Mouse (Mus musculus): ENCODE data around the gene Cyb5r1. TPM values are rescaled to one million over a fixed set of nuclear protein-coding genes. Genes with fewer than 3 reads are reported as not detected.

Gene Cyb5r1
- total and polyA plus RNA-seq, 3 experiments: 17.5 to 43.6 (median 38.1) TPM

DNA sequence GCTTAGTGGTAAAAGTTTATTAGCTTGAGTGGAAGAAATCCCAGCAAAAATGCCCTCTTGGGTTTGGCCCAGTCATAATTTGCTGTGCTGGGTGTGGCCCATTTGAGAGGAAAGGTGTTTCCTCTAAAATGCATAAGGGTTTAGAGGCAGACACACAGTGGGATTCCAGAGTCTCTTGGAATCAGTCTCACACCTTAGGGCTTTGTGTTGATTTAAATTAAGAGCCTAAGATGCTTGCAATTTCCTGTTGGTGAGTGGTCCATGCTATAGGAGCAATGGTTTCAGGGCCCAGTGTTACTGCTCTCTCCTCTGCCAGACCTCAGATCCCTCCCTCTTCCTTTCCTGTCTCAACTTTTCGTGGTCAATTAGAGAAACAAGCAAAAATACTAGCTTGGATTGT lies 13.8 kb downstream of the Cyb5r1 start:
- Histone ChIP-seq H3K9me3 (replicated peaks; ENCODE audit: low read length) (no peaks in the 10 kb centered on the region), H3K36me3 (replicated peaks in 1 of 2; ENCODE audit: control insufficient read depth in 1 of 2, insufficient read depth in 1 of 2, low read length in 1 of 2) (peaks cover 16 to 50% of the 10 kb centered on the region in 2 experiments), H3K4me1 (ENCODE audit: control insufficient read depth in 1 of 2, insufficient read depth in 2 of 2) (peaks cover 8 to 48% of the 10 kb centered on the region in 2 experiments), H3K79me2 (replicated peaks; ENCODE audit: control insufficient read depth, extremely low read depth, insufficient read depth, poor library complexity, severe bottlenecking) (peaks cover 58% of the 10 kb centered on the region), H3K27ac (ENCODE audit: insufficient read depth, low read depth) (no peak overlapping the region), H3K9ac (ENCODE audit: insufficient read depth, low read depth) (no peak overlapping the region), H3K4me3 (replicated peaks in 1 of 3; ENCODE audit: low read depth in 2 of 3, low read length in 2 of 3, poor library complexity in 1 of 3) (no peak overlapping the region), H3K4me2 (ENCODE audit: insufficient read depth, low read depth, poor library complexity, severe bottlenecking) (no peak overlapping the region), H3K27me3 (replicated peaks) (no peaks in the 10 kb centered on the region)
- in situ Hi-C loops (cut with MboI; ENCODE audit: low pct_ligation_motif_present, low pct_unique_long_range_greater_than_20kb, low sequenced_read_pairs) (no loop called here), dilution Hi-C loops (cut with MboI; ENCODE audit: extremely low pct_ligation_motif_present, extremely low pct_unique_long_range_greater_than_20kb, low sequenced_read_pairs) (no loop called here)
- no peak for DNase-seq (ENCODE audit: extremely low read depth)
- TF ChIP-seq BHLHE40 (IDR thresholded peaks at IDR 0.05; ENCODE audit: low read depth, low read length) (no peak), CHD2 (IDR thresholded peaks at IDR 0.05; ENCODE audit: low read length) (no peak), NRF1 (IDR thresholded peaks at IDR 0.05; ENCODE audit: low read depth, low read length) (no peak), MXI1 (IDR thresholded peaks at IDR 0.05; ENCODE audit: low read depth, low read length) (no peak), POLR2AphosphoS2 (IDR thresholded peaks at IDR 0.05; ENCODE audit: low read depth, low read length) (no peak), GABPA (IDR thresholded peaks at IDR 0.05; ENCODE audit: insufficient replicate concordance, low read depth, low read length) (no peak), TBP (conservative IDR thresholded peaks at IDR 0.05; ENCODE audit: low read depth, low read length) (no peak), RCOR1 (conservative IDR thresholded peaks at IDR 0.05; ENCODE audit: low read depth, low read length) (no peak), PAX5 (IDR thresholded peaks at IDR 0.05; ENCODE audit: low read length) (no peak), ZC3H11A (IDR thresholded peaks at IDR 0.05; ENCODE audit: low read depth, low read length) (no peak), MAX (IDR thresholded peaks at IDR 0.05; ENCODE audit: low read length) (no peak), ETS1 (conservative IDR thresholded peaks at IDR 0.05; ENCODE audit: low read depth, low read length) (no peak), MYC (IDR thresholded peaks at IDR 0.05; ENCODE audit: low read depth, low read length) (no peak), MAFK (IDR thresholded peaks at IDR 0.05; ENCODE audit: insufficient replicate concordance, low read length) (no peak)

DNA sequence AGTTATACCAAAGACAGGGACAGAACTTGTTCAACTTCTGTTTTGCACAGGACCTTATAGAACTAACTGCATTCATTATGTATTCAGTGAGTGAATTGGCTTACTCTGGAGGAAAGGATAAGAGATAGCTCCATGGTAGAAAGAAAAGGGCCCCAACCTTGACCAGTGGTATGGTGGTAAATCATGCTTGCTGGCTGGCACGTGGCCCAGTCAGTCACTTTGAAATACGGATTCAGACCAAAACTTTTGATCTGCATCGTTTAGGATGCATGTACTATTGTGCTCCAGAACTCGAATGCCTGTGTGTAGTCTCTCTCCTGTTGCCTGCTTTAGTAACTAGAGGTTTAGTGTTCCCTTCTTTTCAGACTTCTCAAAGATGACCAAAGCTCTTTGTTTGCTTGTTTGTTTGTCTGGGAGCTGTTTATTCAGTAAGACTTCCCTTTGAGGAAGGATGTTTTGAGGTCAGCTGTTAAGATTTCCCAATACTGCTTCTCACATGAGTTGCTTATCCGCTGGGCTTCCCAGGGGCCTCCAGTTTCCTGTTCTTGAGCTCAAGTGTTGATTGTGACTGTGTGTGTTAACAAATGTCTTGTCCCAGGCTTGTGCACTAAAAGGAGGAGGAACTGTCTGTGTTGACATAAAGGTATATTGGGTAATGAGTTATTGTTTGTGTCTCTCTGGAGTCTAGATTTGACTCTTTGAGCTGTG lies 14.5 kb downstream of the Cyb5r1 start:
- in situ Hi-C loops (cut with MboI; ENCODE audit: low pct_ligation_motif_present, low pct_unique_long_range_greater_than_20kb, low sequenced_read_pairs): no loop called here
- peaks cover 21 to 57% of the 10 kb centered on the region in 2 experiments for H3K36me3 ChIP-seq (replicated peaks in 1 of 2; ENCODE audit: control insufficient read depth in 1 of 2, insufficient read depth in 1 of 2, low read length in 1 of 2)
- no peaks in the 10 kb centered on the region for H3K9me3 ChIP-seq (replicated peaks; ENCODE audit: low read length)
- peaks cover 8 to 40% of the 10 kb centered on the region in 2 experiments for H3K4me1 ChIP-seq (ENCODE audit: control insufficient read depth in 1 of 2, insufficient read depth in 2 of 2)
- no peak for TF ChIP-seq TCF12 (IDR thresholded peaks at IDR 0.05; ENCODE audit: low read depth, low read length)
- TF ChIP-seq PAX5 (IDR thresholded peaks at IDR 0.05; ENCODE audit: low read length): no peak
- no peak for TF ChIP-seq GABPA (IDR thresholded peaks at IDR 0.05; ENCODE audit: insufficient replicate concordance, low read depth, low read length)
- TF ChIP-seq POLR2A (IDR thresholded peaks at IDR 0.05; ENCODE audit: low read depth, low read length): no peak
- no peak for TF ChIP-seq MEF2A (IDR thresholded peaks at IDR 0.05; ENCODE audit: borderline replicate concordance, low read depth, low read length)
- TF ChIP-seq USF2 (conservative IDR thresholded peaks at IDR 0.05; ENCODE audit: low read depth, low read length): no peak
- no peak for TF ChIP-seq MXI1 (IDR thresholded peaks at IDR 0.05; ENCODE audit: low read depth, low read length)
- no peak for TF ChIP-seq MAX (IDR thresholded peaks at IDR 0.05; ENCODE audit: low read length)
- no peak for TF ChIP-seq HCFC1 (IDR thresholded peaks at IDR 0.05; ENCODE audit: low read depth, low read length)
- no peak for TF ChIP-seq RCOR1 (conservative IDR thresholded peaks at IDR 0.05; ENCODE audit: low read depth, low read length)
- DNase-seq (ENCODE audit: extremely low read depth): no peak
- H3K27ac ChIP-seq (ENCODE audit: insufficient read depth, low read depth): no peak overlapping the region
- H3K4me2 ChIP-seq (ENCODE audit: insufficient read depth, low read depth, poor library complexity, severe bottlenecking): no peak overlapping the region
- peaks cover 58% of the 10 kb centered on the region for H3K79me2 ChIP-seq (replicated peaks; ENCODE audit: control insufficient read depth, extremely low read depth, insufficient read depth, poor library complexity, severe bottlenecking)
- dilution Hi-C loops (cut with MboI; ENCODE audit: extremely low pct_ligation_motif_present, extremely low pct_unique_long_range_greater_than_20kb, low sequenced_read_pairs): no loop called here
- H3K9ac ChIP-seq (ENCODE audit: insufficient read depth, low read depth): no peak overlapping the region
- H3K4me3 ChIP-seq (replicated peaks in 1 of 3; ENCODE audit: low read depth in 2 of 3, low read length in 2 of 3, poor library complexity in 1 of 3): no peak overlapping the region
- no peaks in the 10 kb centered on the region for H3K27me3 ChIP-seq (replicated peaks)
